Mouse (Mus musculus): ENCODE results near the gene Rspo3.

Rspo3 gene

GRCm38 (mm10) chr10:29535546-29536260 is at the start of gene Rspo3:
TSS of gene Rspo3 (minus strand) at chr10:29535867.
- DNase-seq (ENCODE audit: low read depth, low spot score), result no peak

GRCm38 (mm10) chr10:29581940-29582339 is 46.3 kb upstream of the Rspo3 start:
- no peak for DNase-seq (ENCODE audit: low read depth, low spot score)

- DNase-seq (ENCODE audit: low read depth, low spot score), result peak; percentile 5
These were observed 45.8 kb upstream of the Rspo3 start for GRCm38 (mm10) chr10:29581476-29581875.

GRCm38 (mm10) chr10:29555983-29556382 is 20.3 kb upstream of the Rspo3 start:
- no peak for DNase-seq (ENCODE audit: low read depth, low spot score)

GRCm38 (mm10) chr10:29554365-29554764 is 18.7 kb upstream of the Rspo3 start:
- DNase-seq (ENCODE audit: low read depth, low spot score), result no peak

- no peak for DNase-seq (ENCODE audit: low read depth, low spot score)
These were observed 7.3 kb upstream of the Rspo3 start for GRCm38 (mm10) chr10:29542982-29543381.

GRCm38 (mm10) chr10:29539516-29539915 is 3.8 kb upstream of the Rspo3 start:
- DNase-seq (ENCODE audit: low read depth, low spot score), result peak; percentile 86

GRCm38 (mm10) chr10:29538791-29539190 is 3.1 kb upstream of the Rspo3 start:
- DNase-seq (ENCODE audit: low read depth, low spot score), result no peak

GRCm38 (mm10) chr10:29534830-29535227 is 838 bp downstream of the Rspo3 start:
- no peak for DNase-seq (ENCODE audit: low read depth, low spot score)

GRCm38 (mm10) chr10:29533846-29534829 is 1.5 kb downstream of the Rspo3 start:
- DNase-seq (ENCODE audit: low read depth, low spot score), result no peak

- peak; percentile 74 for DNase-seq (ENCODE audit: low read depth, low spot score)
These were observed 2.6 kb downstream of the Rspo3 start for GRCm38 (mm10) chr10:29532821-29533715.

GRCm38 (mm10) chr10:29513563-29513962 is 22.1 kb downstream of the Rspo3 start:
- no peak for DNase-seq (ENCODE audit: low read depth, low spot score)

- no peak for DNase-seq (ENCODE audit: low read depth, low spot score)
These were observed 27.5 kb downstream of the Rspo3 start for GRCm38 (mm10) chr10:29508167-29508566.

- DNase-seq (ENCODE audit: low read depth, low spot score), result no peak
These were observed 38.4 kb downstream of the Rspo3 start for GRCm38 (mm10) chr10:29497205-29497822.

- DNase-seq (ENCODE audit: low read depth, low spot score), result no peak
These were observed 41.7 kb downstream of the Rspo3 start for GRCm38 (mm10) chr10:29493996-29494395.

- DNase-seq (ENCODE audit: low read depth, low spot score), result no peak
These were observed 54.7 kb downstream of the Rspo3 start for GRCm38 (mm10) chr10:29480945-29481344.

- no peak for DNase-seq (ENCODE audit: low read depth, low spot score)
These were observed 56.3 kb downstream of the Rspo3 start for GRCm38 (mm10) chr10:29479401-29479800.

GRCm38 (mm10) chr10:29470454-29470853 is 65.2 kb downstream of the Rspo3 start:
- DNase-seq (ENCODE audit: low read depth, low spot score), result no peak

- DNase-seq (ENCODE audit: low read depth, low spot score), result no peak
These were observed 75.6 kb downstream of the Rspo3 start for GRCm38 (mm10) chr10:29460100-29460499.

- no peak for DNase-seq (ENCODE audit: low read depth, low spot score)
These were observed 76.0 kb downstream of the Rspo3 start for GRCm38 (mm10) chr10:29459632-29460031.

- DNase-seq (ENCODE audit: low read depth, low spot score), result no peak
These were observed 90.6 kb downstream of the Rspo3 start for GRCm38 (mm10) chr10:29445076-29445475.
